In genomic region chr2:9401461-9401860, GRCm38 (mm10) we compare ENCODE assay signal across 33 mouse cellular contexts.
"Had no signal": no experiment of that assay in that cellular context is flagged by ENCODE, and none has a peak within 500 bp of the region (broad histone marks: within the 10 kb centered on the region; RNA-seq: fewer than 3 reads in every experiment).

No protein-coding gene starts in this region.

- H3K27ac ChIP-seq: heart, embryonic 13.5 days; heart, embryonic 15.5 days; hindbrain, embryonic 10.5 days; hindbrain, embryonic 12.5 days; hindbrain, embryonic 13.5 days; hindbrain, embryonic 14.5 days; hindbrain, embryonic 15.5 days; hindbrain, postnatal 0 days; intestine, embryonic 15.5 days; kidney, embryonic 15.5 days; kidney, postnatal 0 days; layer of hippocampus, adult 2 months; left cerebral cortex, adult 2 months had no signal

- H3K9ac ChIP-seq: heart, embryonic 12.5 days; heart, embryonic 13.5 days; heart, embryonic 15.5 days; hindbrain, embryonic 12.5 days; hindbrain, embryonic 13.5 days; hindbrain, embryonic 14.5 days; hindbrain, embryonic 15.5 days; intestine, embryonic 15.5 days; kidney, embryonic 15.5 days had no signal

- DNase-seq: heart, postnatal 10 days; heart, postnatal 14 days; heart, postnatal 36 days; heart, postnatal 4 days; kidney, adult 11 months; kidney, adult 18-20 months; kidney, adult 2 months; kidney, adult 8-10 months; kidney, postnatal 10 days; kidney, postnatal 14 days; kidney, postnatal 25 days; kidney, postnatal 36 days; kidney, postnatal 4 days; layer of hippocampus, adult 9-11 months; layer of hippocampus, postnatal 36 days had no signal

- H3K27me3 ChIP-seq: heart, embryonic 12.5 days; heart, embryonic 13.5 days; heart, embryonic 15.5 days; hindbrain, embryonic 12.5 days; hindbrain, embryonic 13.5 days; hindbrain, embryonic 15.5 days; intestine, embryonic 15.5 days; kidney, embryonic 15.5 days had no signal

- H3K36me3 ChIP-seq: heart, embryonic 12.5 days; heart, embryonic 13.5 days; heart, embryonic 15.5 days; hindbrain, embryonic 10.5 days; hindbrain, embryonic 12.5 days; hindbrain, embryonic 13.5 days; hindbrain, embryonic 15.5 days; intestine, embryonic 15.5 days; kidney, embryonic 15.5 days had no signal

- H3K4me3 ChIP-seq: heart, embryonic 12.5 days; heart, embryonic 13.5 days; heart, embryonic 15.5 days; hindbrain, embryonic 10.5 days; hindbrain, embryonic 12.5 days; hindbrain, embryonic 13.5 days; hindbrain, embryonic 15.5 days; intestine, embryonic 15.5 days; kidney, embryonic 15.5 days; layer of hippocampus, adult 2 months; left cerebral cortex, adult 2 months had no signal

- H3K9me3 ChIP-seq: heart, embryonic 12.5 days; heart, embryonic 13.5 days; heart, embryonic 15.5 days; hindbrain, embryonic 10.5 days; hindbrain, embryonic 12.5 days; hindbrain, embryonic 13.5 days; hindbrain, embryonic 15.5 days; intestine, embryonic 15.5 days; kidney, embryonic 15.5 days had no signal

- H3K4me2 ChIP-seq: heart, embryonic 12.5 days; heart, embryonic 13.5 days; heart, embryonic 15.5 days; hindbrain, embryonic 12.5 days; hindbrain, embryonic 13.5 days; hindbrain, embryonic 14.5 days; hindbrain, embryonic 15.5 days; intestine, embryonic 15.5 days; kidney, embryonic 15.5 days had no signal

- H3K4me1 ChIP-seq: heart, embryonic 12.5 days; heart, embryonic 13.5 days; heart, embryonic 15.5 days; hindbrain, embryonic 10.5 days; hindbrain, embryonic 12.5 days; hindbrain, embryonic 13.5 days; hindbrain, embryonic 15.5 days; intestine, embryonic 15.5 days; kidney, embryonic 15.5 days had no signal

- ATAC-seq: hindbrain, embryonic 16.5 days; hindbrain, postnatal 0 days; inflammation-experienced regulatory T-cells, adult 6 months; intestine, embryonic 15.5 days; intestine, embryonic 16.5 days; intestine, postnatal 0 days had no signal
